Mouse (Mus musculus) kidney, postnatal 25 days (tissue): Measurements from ENCODE around the gene Med24.
"Not testable (repeated sequence)": the region's sequence is repeated elsewhere in the genome, so short reads cannot be mapped to it uniquely, and the experiment has no call there.

Experiments
- DNase-seq, 2 experiments: peaks; one replicate each; pipeline ENCODE4 v3.0.0; 2021; ENCODE audit warnings: mixed read lengths in 2 of 2

Med24 gene

DNA sequence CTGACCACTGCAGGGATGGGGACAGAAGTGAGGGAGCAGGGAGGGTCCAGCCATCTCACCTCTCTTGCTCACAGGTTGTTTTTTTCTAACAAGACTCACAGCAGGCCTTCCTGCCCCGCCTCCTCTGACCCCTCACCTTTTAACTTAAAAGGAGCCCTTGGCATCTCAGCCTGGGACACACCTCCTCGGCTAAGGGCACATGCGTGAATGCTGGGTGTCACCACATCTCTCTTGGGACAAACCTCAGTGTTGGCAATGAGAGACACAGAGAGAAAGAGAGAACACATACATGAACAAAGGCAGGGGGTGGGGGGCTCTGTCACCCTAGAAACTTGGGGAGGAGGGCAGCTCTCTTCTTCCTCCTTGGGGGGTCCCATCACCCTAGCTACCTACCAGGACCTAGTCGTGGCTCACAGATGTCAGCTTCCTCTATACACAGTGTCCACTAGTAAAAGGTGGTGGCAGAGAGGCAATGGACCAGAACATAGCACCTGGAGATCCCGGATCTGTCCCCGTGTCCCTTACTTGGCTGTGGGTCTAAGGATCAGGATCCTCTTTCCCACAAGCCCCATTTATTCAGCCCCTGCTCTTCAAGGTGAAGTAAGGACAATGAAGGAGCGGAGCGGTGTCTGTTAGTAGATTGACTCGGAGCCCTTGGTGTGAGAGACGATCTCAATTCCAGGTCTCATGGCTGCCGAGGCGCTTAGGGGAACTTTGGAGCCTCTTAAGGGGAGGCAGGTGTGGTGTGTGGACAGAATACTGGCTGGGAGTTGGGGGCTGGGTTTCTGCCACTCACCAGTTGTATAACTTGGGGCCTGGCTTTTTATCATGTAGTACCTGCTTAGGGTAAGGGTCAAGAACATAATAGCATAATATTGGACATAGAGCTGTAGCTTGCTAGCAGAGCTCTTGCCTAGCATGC, 17.0 kb upstream of the Med24 start:
- peak; percentile 45 to 69 for DNase-seq

GRCm38 (mm10) chr11:98744456-98745019, 15.3 kb upstream of the Med24 start:
- peak; percentile 51 to 66 for DNase-seq

- peak; percentile 80 to 89 for DNase-seq
Observed at GRCm38 (mm10) chr11:98743655-98744345, 14.6 kb upstream of the Med24 start.

GRCm38 (mm10) chr11:98742397-98743291, 13.4 kb upstream of the Med24 start:
- peak; percentile 45 to 64 for DNase-seq

DNA sequence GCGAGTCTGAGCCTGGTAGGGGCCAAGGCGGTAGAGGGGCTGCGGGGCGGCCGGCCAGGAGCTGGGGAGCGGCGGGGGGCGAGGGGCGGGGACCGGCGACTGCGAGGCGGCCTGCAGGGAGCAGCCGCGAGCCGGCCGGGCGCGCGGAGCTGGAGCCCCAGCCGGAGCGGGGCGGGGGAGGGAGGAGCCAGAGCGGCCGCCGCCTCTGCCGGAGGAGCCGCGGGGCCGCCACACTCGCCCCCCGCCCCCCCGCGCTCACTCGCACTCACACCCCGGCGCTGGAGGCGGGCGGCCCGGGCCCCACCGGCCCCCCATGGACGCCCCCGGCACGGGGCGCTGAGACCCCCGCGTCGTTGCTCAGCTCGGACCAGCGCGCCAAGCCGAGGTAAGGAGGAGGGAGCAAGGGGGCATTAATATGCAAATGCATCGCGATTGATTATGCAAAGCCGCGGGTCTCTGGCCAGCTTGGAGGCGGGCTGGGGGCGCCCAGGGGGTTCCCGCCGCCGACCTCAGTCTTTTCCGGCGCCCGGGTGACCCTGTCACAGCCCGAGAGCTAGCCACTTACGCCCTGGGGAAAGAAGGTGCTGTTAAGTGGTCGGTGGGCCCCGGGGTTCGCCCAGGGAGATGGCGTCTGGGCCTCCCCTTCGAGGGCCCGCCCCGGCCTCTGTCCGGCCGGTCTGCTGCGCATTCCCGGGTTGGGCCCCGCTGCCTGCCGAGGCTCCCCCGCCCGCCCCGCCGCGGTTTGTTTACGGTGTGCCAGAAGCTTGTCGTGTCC, 12.6 kb upstream of the Med24 start:
- peak; percentile 83 to 92 for DNase-seq

DNA sequence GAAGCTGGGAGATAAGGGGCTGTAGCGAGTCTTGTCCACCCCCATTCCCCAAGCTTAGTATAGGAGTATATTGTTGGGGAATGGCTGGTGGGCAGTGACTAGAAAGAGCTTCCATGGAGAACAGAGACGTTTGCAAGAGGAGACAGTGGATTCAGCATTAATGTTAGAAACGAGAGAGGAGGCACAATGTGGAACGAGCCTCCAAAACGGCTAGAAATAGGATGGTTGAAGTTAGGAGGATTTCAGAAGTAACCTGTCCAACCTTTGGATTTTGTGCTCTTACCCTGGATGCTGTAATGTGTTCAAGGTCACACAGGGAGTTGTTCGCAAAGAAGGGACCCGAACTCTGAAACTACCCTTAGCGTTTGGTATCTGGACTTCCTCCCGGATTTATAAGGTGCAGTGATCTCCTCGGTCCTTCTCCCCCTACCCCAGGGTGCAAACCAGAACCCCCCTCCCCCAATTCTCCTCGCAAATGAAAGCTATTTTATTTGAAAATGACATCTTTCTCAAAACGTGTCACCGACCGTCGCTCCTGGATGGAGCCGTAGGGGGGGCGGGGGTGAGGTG, 11.9 kb upstream of the Med24 start:
- no peak for DNase-seq

DNA sequence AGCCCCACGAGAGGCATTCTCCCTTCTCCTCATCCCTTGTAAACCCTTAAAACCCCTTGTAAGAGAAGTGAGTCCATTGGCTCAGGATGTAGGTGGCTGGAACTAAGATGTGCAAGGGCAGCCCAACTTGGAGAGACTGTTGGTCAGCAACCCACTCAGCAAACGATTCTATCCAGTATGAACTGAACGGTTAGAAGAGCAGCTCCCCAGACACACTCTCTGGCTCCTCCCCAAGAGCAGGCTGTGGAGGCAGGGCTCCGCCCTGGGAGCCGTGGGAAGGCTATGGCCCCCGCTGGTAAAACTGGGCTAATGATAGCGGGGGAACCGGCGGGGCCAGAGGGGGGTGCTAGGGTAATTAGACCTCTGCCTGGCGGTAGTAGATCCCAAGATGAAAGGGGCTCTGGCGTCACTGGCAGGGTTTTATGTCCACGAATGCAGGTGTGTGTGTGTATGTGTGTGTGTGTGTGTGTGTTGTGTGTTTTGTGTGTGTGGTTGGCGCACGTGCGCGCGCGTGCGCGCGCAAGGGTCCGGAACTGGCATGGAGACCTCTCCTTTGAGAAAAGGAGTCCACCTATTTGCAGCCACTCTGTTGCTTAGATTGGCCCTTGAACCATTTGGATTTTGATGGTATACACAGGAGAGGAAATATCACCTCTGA, 11.3 kb upstream of the Med24 start, which contains the start of gene Thra:
Gene Thra, plus strand, starts transcription at position 246 of the 658 bp plus-strand sequence.
- DNase-seq = peak; percentile 70 to 81

DNA sequence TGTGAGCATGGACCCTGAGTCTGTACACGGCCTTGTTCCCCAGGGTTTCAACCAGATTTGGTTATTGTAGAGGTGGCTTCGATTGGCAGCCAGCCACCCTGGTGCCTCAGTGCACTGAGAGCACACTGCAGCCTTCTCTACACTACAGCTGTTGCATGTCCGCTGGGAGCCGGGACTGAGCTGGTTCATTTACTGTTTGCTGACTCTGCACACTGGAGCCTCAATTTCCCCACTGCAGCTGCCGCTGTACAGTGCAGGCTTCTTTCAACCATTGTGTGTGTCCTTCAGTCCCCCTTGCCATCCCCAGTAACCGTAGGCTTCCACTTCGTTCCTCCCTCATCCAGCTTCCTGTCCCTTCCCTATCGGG, 10.8 kb upstream of the Med24 start:
- DNase-seq = peak; percentile 24 to 39

GRCm38 (mm10) chr11:98738925-98739324, 9.7 kb upstream of the Med24 start:
- DNase-seq = peak in 1 of 2 experiments; percentile 30

DNA sequence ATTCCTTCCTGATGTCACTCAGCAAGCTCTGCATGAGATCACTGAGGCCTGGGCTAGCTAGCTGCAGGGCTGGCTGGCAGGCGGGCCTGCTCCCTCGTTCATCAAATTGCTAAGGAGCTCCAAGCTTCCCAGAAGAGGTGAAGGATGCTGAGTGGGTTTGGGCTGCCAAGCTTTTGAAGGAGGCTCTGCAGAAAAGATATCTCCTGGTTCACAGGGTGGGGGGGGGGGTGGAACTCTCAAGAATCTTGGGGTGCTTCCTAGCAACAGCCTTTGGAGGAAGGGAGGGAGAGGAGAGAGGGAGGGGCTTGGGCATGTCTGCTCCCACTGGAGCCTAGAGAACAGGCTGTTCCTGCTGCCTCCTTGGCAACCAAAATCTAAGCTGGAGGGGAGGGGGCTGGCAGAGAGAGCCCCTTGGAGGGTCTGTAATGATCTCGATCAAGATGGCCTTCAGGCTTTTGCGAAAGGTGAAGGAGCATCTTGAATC, 9.2 kb upstream of the Med24 start:
- peak in 1 of 2 experiments; percentile 30 for DNase-seq

- not testable (repeated sequence) for DNase-seq
Observed at GRCm38 (mm10) chr11:98737220-98737619, 8.0 kb upstream of the Med24 start.

DNA sequence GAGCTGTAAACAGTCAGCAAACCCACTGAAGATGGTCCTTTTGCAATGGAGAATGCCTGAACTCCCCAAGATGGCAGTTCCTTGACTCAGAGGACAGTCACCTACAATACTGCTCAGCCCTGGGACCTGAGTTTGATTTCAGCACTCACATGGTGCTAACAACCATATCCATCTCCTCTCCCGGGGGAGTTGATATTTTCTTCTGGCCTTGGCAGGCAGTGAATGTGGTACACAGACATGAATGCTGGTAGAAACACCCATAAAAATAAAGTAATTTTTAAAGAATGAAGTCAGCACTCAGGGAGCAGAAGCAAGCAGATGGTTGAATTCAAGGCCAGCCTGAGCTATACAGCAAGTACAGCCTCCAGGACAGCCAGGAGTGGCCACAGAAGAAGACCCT, 6.9 kb upstream of the Med24 start:
- DNase-seq = no peak

DNA sequence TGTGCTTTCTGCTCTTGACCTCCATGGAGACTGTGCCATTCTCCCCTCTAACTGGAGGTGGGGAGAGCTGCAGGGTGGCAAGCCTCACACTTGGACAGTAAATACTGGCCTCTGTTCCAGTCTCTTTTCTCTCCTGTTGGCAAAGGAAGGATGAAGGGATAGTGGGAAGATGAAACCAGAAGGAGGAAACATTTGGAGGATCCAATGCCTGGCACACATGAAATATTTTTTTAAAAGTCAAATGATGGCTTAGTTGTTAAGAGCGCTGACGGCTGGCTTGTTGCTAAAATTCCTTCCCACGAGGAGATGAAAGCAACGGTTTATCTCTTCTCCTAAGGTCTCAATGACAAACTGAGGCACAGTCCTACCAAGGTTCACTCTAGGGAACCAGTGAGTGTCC, 5.9 kb upstream of the Med24 start:
- DNase-seq = no peak

DNA sequence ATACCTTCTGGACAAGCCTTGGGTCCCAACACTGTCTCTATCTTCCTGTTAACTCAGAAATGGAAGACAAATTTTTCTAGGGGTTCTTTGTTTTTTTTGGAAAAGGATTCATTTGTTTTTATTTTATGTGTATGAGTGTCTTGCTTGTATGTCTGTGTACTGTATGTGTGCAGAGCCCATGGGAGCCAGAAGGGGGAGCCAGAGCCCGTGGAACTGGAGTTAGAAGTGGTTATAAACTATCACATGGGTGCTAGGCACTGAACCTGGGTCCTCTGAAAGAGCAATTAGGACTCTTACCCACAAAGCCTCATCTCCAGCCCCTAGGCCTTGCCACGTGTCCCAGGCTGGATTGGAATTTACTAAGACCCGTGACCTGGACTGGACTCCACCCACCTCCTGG, 4.8 kb upstream of the Med24 start:
- DNase-seq = no peak

DNA sequence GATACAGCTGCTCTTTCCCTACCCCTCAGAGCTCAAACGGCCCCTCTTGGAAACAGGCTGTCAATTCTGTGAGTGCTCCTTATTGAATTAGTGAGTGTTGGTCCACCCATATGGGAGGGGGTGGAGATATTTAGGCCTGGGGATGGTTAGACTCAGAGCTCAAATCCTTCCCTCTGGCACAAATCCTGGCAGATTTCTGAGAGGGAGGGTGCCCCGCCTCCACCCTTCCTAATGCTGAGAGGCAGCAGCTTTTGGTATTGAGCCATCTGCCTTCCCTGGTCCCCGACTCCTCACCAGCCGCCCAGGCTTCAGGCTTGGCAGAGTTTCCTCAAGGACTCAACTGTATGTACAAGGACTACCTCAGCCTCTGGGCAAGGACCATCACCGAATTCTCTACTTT, 1.9 kb upstream of the Med24 start:
- peak; percentile 33 to 40 for DNase-seq

GRCm38 (mm10) chr11:98730727-98731126, 1.5 kb upstream of the Med24 start:
- no peak for DNase-seq

GRCm38 (mm10) chr11:98725926-98726506, 3.2 kb downstream of the Med24 start:
- peak in 1 of 2 experiments; percentile 63 for DNase-seq

DNA sequence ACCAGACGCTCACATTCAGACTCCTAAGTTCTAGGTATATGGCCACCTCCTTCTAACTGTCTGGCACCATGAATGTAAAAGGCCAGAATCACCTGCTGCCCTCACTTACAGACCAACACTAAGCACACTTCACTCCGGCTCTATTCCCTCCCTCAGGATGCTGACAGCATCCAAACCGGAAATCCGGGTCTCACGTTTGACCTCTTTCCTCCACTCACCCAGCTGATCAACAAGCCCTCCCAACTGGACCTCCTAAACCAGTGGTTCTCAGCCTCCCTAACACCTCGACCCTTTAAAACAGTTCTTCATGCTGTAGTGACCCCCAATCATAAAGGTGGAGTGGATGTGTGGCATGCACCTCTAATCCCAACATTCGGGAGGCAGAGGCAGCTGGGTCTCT, 6.1 kb downstream of the Med24 start:
- DNase-seq = peak; percentile 35 to 43

DNA sequence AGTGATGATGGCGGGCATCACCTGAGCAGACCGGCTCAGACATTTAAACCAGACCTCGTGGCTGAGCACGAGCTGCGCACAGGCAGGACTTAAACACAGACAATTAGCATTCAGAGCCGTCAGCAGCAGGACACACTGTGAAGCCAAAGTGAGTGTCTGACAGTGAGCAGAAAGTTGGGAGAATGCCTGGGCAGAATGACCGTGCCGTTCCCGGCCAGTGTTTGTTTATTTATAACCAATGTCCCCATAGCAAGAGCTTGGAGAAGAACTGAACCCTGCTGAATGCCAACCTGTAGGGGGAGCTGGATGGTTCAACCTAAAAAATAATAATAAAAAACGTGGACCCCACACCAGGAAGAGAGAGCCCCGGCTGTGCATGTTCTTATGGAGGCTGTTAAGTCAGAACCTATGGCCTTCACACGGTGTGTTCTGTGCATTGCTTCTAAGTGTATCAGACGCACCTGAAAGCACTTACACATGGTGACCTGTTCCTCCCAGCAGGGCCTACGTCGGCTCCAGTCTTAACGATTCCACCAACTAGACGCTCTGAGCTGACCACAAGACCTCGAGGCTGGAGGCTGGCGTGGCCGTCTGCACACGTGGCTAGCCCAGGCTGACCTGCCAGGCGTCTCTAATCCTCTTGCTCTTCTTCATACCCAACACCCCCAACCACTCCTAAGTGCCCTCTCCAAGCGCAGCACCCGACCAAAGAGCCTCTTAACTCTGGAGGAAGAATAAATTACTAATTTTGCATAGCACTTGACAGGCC, 7.6 kb downstream of the Med24 start:
- DNase-seq = peak; percentile 75 to 82
